Mouse (Mus musculus) intestine, embryonic 15.5 days (tissue): ENCODE measurements around the gene Ppp3r1. TPM values are rescaled to one million over a fixed set of nuclear protein-coding genes. Genes with fewer than 3 reads are reported as not detected.
"Not testable (repeated sequence)": the region's sequence is repeated elsewhere in the genome, so short reads cannot be mapped to it uniquely, and the experiment has no call there.

Experiments
- ATAC-seq: fragments of 200-750 bp; cut with Nextera tagmentation; 2 replicates; pipeline ENCODE4 v1.8.0; 2017; ENCODE audit warnings: moderate TSS enrichment, moderate library complexity
- H3K27ac ChIP-seq: fragments of 300-500 bp; sonication (generic); 2 replicates; pipeline ENCODE4 v1.5.1; 2015; ENCODE audit warnings: mild to moderate bottlenecking, inconsistent platforms
- H3K27me3 ChIP-seq: fragments of 300-500 bp; sonication (generic); replicated peaks from 2 replicates; pipeline ENCODE4 v1.6.1; 2015; ENCODE audit warnings: inconsistent platforms
- H3K36me3 ChIP-seq: fragments of 300-500 bp; sonication (generic); 2 replicates; pipeline ENCODE4 v1.6.1; 2015; ENCODE audit warnings: inconsistent platforms
- H3K4me1 ChIP-seq: fragments of 300-500 bp; sonication (generic); replicated peaks from 2 replicates; pipeline ENCODE4 v1.6.1; 2015; ENCODE audit warnings: inconsistent platforms
- H3K4me2 ChIP-seq: fragments of 300-500 bp; sonication (generic); replicated peaks from 2 replicates; pipeline ENCODE4 v1.6.1; 2015; ENCODE audit warnings: mild to moderate bottlenecking, inconsistent platforms
- H3K4me3 ChIP-seq: fragments of 300-500 bp; sonication (generic); replicated peaks from 2 replicates; pipeline ENCODE4 v1.5.1; 2015; ENCODE audit warnings: inconsistent platforms
- H3K9ac ChIP-seq: fragments of 300-500 bp; sonication (generic); 2 replicates; pipeline ENCODE4 v1.6.1; 2015; ENCODE audit warnings: inconsistent platforms
- H3K9me3 ChIP-seq: fragments of 300-500 bp; sonication (generic); 2 replicates; pipeline ENCODE4 v1.6.1; 2016; ENCODE audit warnings: inconsistent platforms
- WGBS: fragments of 180-500 bp; shearing (Covaris S2); methylation state at CpG from one replicate; pipeline ENCODE4 v1.1.7; 2015; 5-methylcytosine and 5-hydroxymethylcytosine counted together
- polyA plus RNA-seq: library from polyadenylated mRNA; unstranded; fragments of >200 nt; fragmentation: Nextera tagmentation; extraction: Ambion mirVana; gene quantifications from 2 replicates; pipeline ENCODE4 v1.2.1, GENCODE M21; 2015

Ppp3r1 gene
- polyA plus RNA-seq, 1 experiment from 2014 or later = 111 TPM

DNA sequence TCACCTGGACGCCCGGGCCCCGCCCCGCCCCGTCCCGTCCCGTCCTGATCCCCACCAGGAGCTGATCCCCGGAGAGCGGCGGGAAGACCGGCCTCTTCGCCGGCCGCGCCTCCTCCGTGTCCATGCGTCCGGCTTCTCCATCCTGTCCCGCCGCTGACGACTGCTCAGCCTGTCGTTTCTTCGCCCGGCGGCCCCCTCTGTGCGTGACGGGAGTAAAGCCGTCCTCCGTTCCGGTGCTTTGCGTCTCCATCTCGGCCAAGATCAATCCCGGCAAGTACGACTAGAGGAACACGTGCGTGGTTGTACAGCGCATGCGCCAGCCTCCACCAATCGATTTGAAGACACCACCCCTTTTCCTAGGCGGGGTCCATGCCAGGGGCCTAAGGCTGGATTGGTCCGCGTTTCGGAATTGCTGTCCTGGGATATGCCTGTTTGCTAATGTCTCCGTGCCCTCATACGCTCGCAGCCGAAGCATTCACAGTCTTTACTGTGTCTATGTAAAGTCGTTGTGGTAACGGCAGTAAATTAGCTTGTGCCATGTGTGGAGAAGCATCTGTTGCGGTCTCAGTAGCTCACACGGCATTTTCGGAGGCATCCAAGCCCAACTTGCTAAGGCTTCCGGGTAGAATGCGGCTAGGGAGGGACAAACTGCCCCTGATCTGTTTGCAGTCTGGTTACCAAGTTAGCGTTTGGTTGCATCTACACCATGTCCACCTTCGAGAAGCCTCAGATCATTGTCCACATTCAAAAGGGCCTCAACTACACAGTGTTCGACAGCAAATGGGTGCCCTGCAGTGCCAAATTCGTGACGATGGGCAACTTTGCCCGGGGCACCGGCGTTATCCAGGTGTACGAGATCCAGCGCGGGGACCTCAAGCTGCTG, 52.4 kb downstream of the Ppp3r1 start, which contains the start of gene Pno1:
Pno1 (minus strand) TSS at position 311 of the 883 bp plus-strand sequence.
- peak; percentile 99 for ATAC-seq
- Histone ChIP-seq H3K9me3 (no peaks in the 10 kb centered on the region), H3K36me3 (peaks cover 3% of the 10 kb centered on the region; the same call in 1 of the 2 replicates), H3K4me3 (peak within 1 kb of the TSS; percentile 98), H3K4me1 (peaks cover 14% of the 10 kb centered on the region), H3K27ac (peak within 1 kb of the TSS; percentile 71; the same call in 1 of the 2 replicates), H3K27me3 (no peaks in the 10 kb centered on the region), H3K4me2 (peak within 1 kb of the TSS; percentile 59), H3K9ac (peak within 1 kb of the TSS; percentile 69)
- under 1% methylated on average over 65 of the region's 65 CpGs for WGBS

DNA sequence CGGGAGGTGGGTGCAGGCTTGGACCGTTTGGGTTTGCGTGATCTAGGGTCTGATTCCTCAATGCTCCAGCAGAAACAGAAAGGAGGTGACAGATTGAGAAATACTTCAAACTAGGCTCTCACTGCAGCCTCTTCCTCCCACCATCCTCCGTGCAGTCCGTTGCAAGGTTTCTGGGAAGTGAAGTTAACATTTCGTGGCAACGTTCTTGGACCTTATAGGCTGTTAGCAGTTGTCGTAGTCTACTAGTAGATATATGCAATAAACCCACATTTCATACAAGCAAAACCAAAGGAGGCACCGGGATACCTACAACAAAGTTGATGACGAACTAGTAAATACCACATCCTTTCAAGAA, 53.1 kb downstream of the Ppp3r1 start:
- under 1% methylated on average over 10 of the region's 10 CpGs for WGBS

GRCm38 (mm10) chr11:17212903-17213509, 53.9 kb downstream of the Ppp3r1 start:
- peaks cover 14% of the 10 kb centered on the region for H3K4me1 ChIP-seq
- no peak for ATAC-seq
- 64% methylated on average over 5 of the region's 5 CpGs for WGBS
- H3K4me3 ChIP-seq = peak overlapping the region; percentile 98; the same call in 1 of the 2 replicates
- H3K27me3 ChIP-seq = no peaks in the 10 kb centered on the region
- peak overlapping the region; percentile 59 for H3K4me2 ChIP-seq
- no peak overlapping the region for H3K27ac ChIP-seq
- no peak overlapping the region for H3K9ac ChIP-seq
- no peaks in the 10 kb centered on the region for H3K9me3 ChIP-seq
- no peaks in the 10 kb centered on the region for H3K36me3 ChIP-seq

More for the DNA sequence above, 53.1 kb downstream of the Ppp3r1 start:
- no peaks in the 10 kb centered on the region for H3K27me3 ChIP-seq
- H3K36me3 ChIP-seq = peaks cover 3% of the 10 kb centered on the region; the same call in 1 of the 2 replicates
- no peak for ATAC-seq
- H3K4me2 ChIP-seq = peak overlapping the region; percentile 59
- peak overlapping the region; percentile 71; the same call in 1 of the 2 replicates for H3K27ac ChIP-seq
- H3K4me3 ChIP-seq = peak overlapping the region; percentile 98
- H3K9ac ChIP-seq = peak overlapping the region; percentile 65
- no peaks in the 10 kb centered on the region for H3K9me3 ChIP-seq
- H3K4me1 ChIP-seq = peaks cover 14% of the 10 kb centered on the region

DNA sequence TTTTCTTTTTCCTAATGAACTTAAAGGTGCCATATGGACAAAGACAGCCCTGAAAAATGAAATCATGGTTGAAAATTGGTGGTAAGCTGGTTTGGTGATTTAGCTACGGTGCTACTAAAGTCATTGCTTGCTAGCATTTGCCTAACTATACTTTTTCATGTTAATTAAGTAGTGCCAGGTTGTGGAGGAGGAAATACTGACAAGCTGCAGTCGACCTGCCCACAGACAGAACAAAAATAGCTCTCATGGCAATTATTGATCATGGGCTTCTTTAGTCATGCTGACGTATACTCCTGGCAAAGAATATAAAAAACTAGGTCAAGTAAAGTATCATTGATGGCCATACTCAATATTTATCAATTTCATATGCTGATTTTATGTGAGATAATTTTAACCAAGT, 56.4 kb downstream of the Ppp3r1 start:
- H3K4me1 ChIP-seq = peaks cover 11% of the 10 kb centered on the region
- no peak overlapping the region for H3K27ac ChIP-seq
- no peaks in the 10 kb centered on the region for H3K27me3 ChIP-seq
- no peak overlapping the region for H3K4me2 ChIP-seq
- no peak overlapping the region for H3K4me3 ChIP-seq
- 86% methylated on average over 3 of the region's 3 CpGs for WGBS
- no peak overlapping the region for H3K9ac ChIP-seq
- H3K9me3 ChIP-seq = no peaks in the 10 kb centered on the region
- no peak for ATAC-seq
- H3K36me3 ChIP-seq = no peaks in the 10 kb centered on the region

GRCm38 (mm10) chr11:17221126-17221525, 62.1 kb downstream of the Ppp3r1 start:
- no peak overlapping the region for H3K27ac ChIP-seq
- no peak overlapping the region for H3K4me3 ChIP-seq
- ATAC-seq = no peak
- no peak overlapping the region for H3K4me2 ChIP-seq
- no peaks in the 10 kb centered on the region for H3K4me1 ChIP-seq
- WGBS = 92% methylated on average over 8 of the region's 8 CpGs
- H3K9ac ChIP-seq = no peak overlapping the region
- H3K9me3 ChIP-seq = no peaks in the 10 kb centered on the region
- H3K36me3 ChIP-seq = 0 out of 2 replicates have a peak, but pooled peaks cover 6% of the 10 kb centered on the region
- no peaks in the 10 kb centered on the region for H3K27me3 ChIP-seq

- H3K9me3 ChIP-seq = no peaks in the 10 kb centered on the region
- H3K9ac ChIP-seq = no peak overlapping the region
- 66% methylated on average over 5 of the region's 5 CpGs for WGBS
- ATAC-seq = no peak
- H3K27me3 ChIP-seq = no peaks in the 10 kb centered on the region
- no peak overlapping the region for H3K4me2 ChIP-seq
- H3K27ac ChIP-seq = no peak overlapping the region
- H3K4me3 ChIP-seq = no peak overlapping the region
- H3K36me3 ChIP-seq = peaks cover 7% of the 10 kb centered on the region; the same call in 1 of the 2 replicates
- H3K4me1 ChIP-seq = no peaks in the 10 kb centered on the region
Measured at GRCm38 (mm10) chr11:17232792-17233191, 73.7 kb downstream of the Ppp3r1 start.

DNA sequence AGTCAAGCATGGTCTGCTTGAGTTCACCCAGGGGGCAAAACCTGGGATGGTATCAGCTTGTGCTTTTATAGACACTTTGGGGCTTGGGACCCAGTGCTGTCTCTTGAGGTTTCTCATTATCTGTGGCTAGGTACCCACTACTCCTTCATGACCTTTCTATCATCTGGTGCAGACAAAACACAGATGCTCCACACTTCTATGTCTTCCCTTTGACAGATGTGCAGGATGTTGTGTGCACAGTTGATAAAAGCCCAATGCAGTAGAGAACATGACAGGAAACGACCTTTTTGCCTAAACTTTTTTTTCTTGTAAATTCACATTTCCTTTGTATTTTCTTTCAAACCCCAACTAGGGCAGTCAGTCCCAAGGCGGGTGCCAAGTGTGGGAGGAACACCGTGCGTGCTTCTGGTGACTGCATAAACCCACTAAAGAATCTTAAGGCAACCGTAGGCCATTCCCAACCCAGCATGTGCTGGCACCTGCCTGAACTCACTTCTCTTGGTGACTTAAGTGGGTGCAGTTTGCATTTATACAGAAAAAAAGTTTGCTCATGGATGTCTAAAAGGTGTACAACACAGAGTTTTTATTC, 77.5 kb downstream of the Ppp3r1 start:
- no peak overlapping the region for H3K27ac ChIP-seq
- H3K27me3 ChIP-seq = no peaks in the 10 kb centered on the region
- no peak overlapping the region for H3K4me2 ChIP-seq
- H3K4me1 ChIP-seq = no peaks in the 10 kb centered on the region
- no peaks in the 10 kb centered on the region for H3K9me3 ChIP-seq
- 81% methylated on average over 5 of the region's 5 CpGs for WGBS
- H3K9ac ChIP-seq = no peak overlapping the region
- peaks cover 4% of the 10 kb centered on the region; the same call in 1 of the 2 replicates for H3K36me3 ChIP-seq
- ATAC-seq = no peak
- H3K4me3 ChIP-seq = no peak overlapping the region

DNA sequence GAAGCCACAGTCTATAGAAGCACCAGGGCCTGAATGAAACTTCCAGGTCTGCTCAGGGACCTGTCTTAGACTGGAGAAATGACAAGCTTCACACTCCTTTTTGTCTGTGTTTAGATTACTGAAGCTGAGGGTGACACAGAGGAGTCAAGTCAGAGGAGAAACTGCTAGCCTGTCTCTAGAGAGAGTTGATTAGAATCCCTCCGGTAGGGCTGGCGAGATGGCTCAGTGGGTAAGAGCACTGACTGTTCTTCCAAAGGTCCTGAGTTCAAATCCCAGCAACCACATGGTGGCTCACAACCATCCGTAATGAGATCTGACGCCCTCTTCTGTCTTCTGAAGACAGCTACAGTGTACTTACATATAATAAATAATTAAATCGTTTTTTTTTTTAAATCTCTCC, 79.5 kb downstream of the Ppp3r1 start:
- not testable (repeated sequence) for H3K9ac ChIP-seq, H3K4me3 ChIP-seq, H3K27ac ChIP-seq, H3K9me3 ChIP-seq, H3K4me1 ChIP-seq, ATAC-seq, H3K36me3 ChIP-seq, H3K27me3 ChIP-seq, H3K4me2 ChIP-seq
- 90% methylated on average over 5 of the region's 5 CpGs for WGBS

- Histone ChIP-seq H3K36me3 (no peaks in the 10 kb centered on the region), H3K9me3 (no peaks in the 10 kb centered on the region), H3K4me1 (no peaks in the 10 kb centered on the region), H3K27ac (no peak overlapping the region), H3K27me3 (no peaks in the 10 kb centered on the region), H3K4me3 (no peak overlapping the region), H3K9ac (no peak overlapping the region), H3K4me2 (no peak overlapping the region)
- ATAC-seq = no peak
Measured at GRCm38 (mm10) chr11:17248715-17249114, 89.7 kb downstream of the Ppp3r1 start.

Other genes with a start within 250 kb of the Ppp3r1 start
- 1.4 and 1.6 TPM in 2 replicates for gene Fbxo48, start 207.9 kb upstream of the Ppp3r1 start, polyA plus RNA-seq
- 24.3 and 25.6 TPM in 2 replicates for gene Cnrip1, start 107.7 kb upstream of the Ppp3r1 start, polyA plus RNA-seq
- 2.2 and 2.6 TPM in 2 replicates for gene Plek, start 106.9 kb upstream of the Ppp3r1 start, polyA plus RNA-seq
- gene Wdr92, start 22.8 kb downstream of the Ppp3r1 start, polyA plus RNA-seq = 24.7 and 27.2 TPM in 2 replicates
- 80.1 and 89.9 TPM in 2 replicates for gene Pno1, start 52.3 kb downstream of the Ppp3r1 start, polyA plus RNA-seq
- gene C1d, start 98.3 kb downstream of the Ppp3r1 start, polyA plus RNA-seq = 96.8 and 116 TPM in 2 replicates